Comparison of ENCODE assay signal across 16 mouse cellular contexts in genomic region chr10:60373543-60373936, GRCm38 (mm10). TPM values are rescaled to one million over a fixed set of nuclear protein-coding genes. Genes with fewer than 3 reads are reported as not detected.
DNase-seq lines count a peak whose midpoint lies in the region; ATAC-seq lines count a peak whose summit lies in the region.
"Had no signal": no experiment of that assay in that cellular context is flagged by ENCODE, and none has a peak within 500 bp of the region (broad histone marks: within the 10 kb centered on the region; RNA-seq: fewer than 3 reads in every experiment).

No protein-coding gene starts in this region.

- H3K9ac ChIP-seq in heart, embryonic 16.5 days (ENCODE audit: low read length): no peak overlapping the region
- H3K9ac ChIP-seq in lung, embryonic 16.5 days (ENCODE audit: low read length): no peak overlapping the region
- no peak overlapping the region for H3K9ac ChIP-seq in limb, embryonic 12.5 days (replicated peaks)
- H3K9ac ChIP-seq: forebrain, embryonic 12.5 days had no signal

- intact Hi-C loops in heart, postnatal 14 days (cut with DNase I): no loop called here

- no peaks in the 10 kb centered on the region for H3K9me3 ChIP-seq in heart, embryonic 16.5 days (replicated peaks; ENCODE audit: control insufficient read depth, low read length)
- H3K9me3 ChIP-seq in lung, embryonic 16.5 days (ENCODE audit: control insufficient read depth, low read length): no peaks in the 10 kb centered on the region
- no peaks in the 10 kb centered on the region for H3K9me3 ChIP-seq in embryonic facial prominence, embryonic 10.5 days
- H3K9me3 ChIP-seq in limb, embryonic 12.5 days: no peaks in the 10 kb centered on the region
- H3K9me3 ChIP-seq: forebrain, embryonic 12.5 days had no signal

- ATAC-seq in heart, embryonic 16.5 days (replicated peaks; ENCODE audit: extremely low read depth, insufficient read depth, low FRiP score): no peak
- no peak for ATAC-seq in lung, embryonic 16.5 days (ENCODE audit: low read depth)
- ATAC-seq in limb, embryonic 12.5 days (ENCODE audit: insufficient number of reproducible peaks, insufficient read depth, low FRiP score, low TSS enrichment, low read depth): no peak
- ATAC-seq: hindbrain, postnatal 0 days had no signal

- H3K36me3 ChIP-seq in heart, embryonic 16.5 days (ENCODE audit: control insufficient read depth, insufficient read depth): no peaks in the 10 kb centered on the region
- H3K36me3 ChIP-seq in lung, embryonic 16.5 days (ENCODE audit: control insufficient read depth, insufficient read depth, low read length): no peaks in the 10 kb centered on the region
- no peaks in the 10 kb centered on the region for H3K36me3 ChIP-seq in embryonic facial prominence, embryonic 10.5 days (replicated peaks)
- H3K36me3 ChIP-seq in limb, embryonic 12.5 days: no peaks in the 10 kb centered on the region
- H3K36me3 ChIP-seq: forebrain, embryonic 12.5 days had no signal

- H3K27me3 ChIP-seq in heart, embryonic 16.5 days (ENCODE audit: control insufficient read depth, insufficient read depth, low read length): no peaks in the 10 kb centered on the region
- H3K27me3 ChIP-seq in lung, embryonic 16.5 days (ENCODE audit: control insufficient read depth, insufficient read depth, low read depth, low read length): no peaks in the 10 kb centered on the region
- no peaks in the 10 kb centered on the region for H3K27me3 ChIP-seq in embryonic facial prominence, embryonic 10.5 days (replicated peaks; ENCODE audit: low read depth, poor library complexity, severe bottlenecking)
- no peaks in the 10 kb centered on the region for H3K27me3 ChIP-seq in limb, embryonic 12.5 days
- H3K27me3 ChIP-seq: CH12.LX; forebrain, embryonic 12.5 days had no signal

- no peak overlapping the region for H3K4me3 ChIP-seq in heart, embryonic 16.5 days (ENCODE audit: low read length)
- no peak overlapping the region for H3K4me3 ChIP-seq in lung, embryonic 16.5 days (ENCODE audit: low read length)
- no peak overlapping the region for H3K4me3 ChIP-seq in embryonic facial prominence, embryonic 10.5 days
- no peak overlapping the region for H3K4me3 ChIP-seq in limb, embryonic 12.5 days (replicated peaks)
- H3K4me3 ChIP-seq: forebrain, embryonic 12.5 days had no signal

- peaks cover 8% of the 10 kb centered on the region for H3K4me1 ChIP-seq in heart, embryonic 16.5 days (ENCODE audit: control insufficient read depth, insufficient read depth, low read length)
- no peaks in the 10 kb centered on the region; the same call in 1 of the 2 replicates for H3K4me1 ChIP-seq in lung, embryonic 16.5 days (replicated peaks; ENCODE audit: control insufficient read depth, insufficient read depth, low read length)
- peaks cover 41% of the 10 kb centered on the region for H3K4me1 ChIP-seq in embryonic facial prominence, embryonic 10.5 days
- H3K4me1 ChIP-seq in limb, embryonic 12.5 days (replicated peaks): peaks cover 19% of the 10 kb centered on the region

- 43% methylated on average over 6 of the region's 6 CpGs for WGBS in heart, embryonic 16.5 days
- WGBS in lung, embryonic 16.5 days: 34% methylated on average over 6 of the region's 6 CpGs
- WGBS in embryonic facial prominence, embryonic 10.5 days: 30% methylated on average over 6 of the region's 6 CpGs
- WGBS in limb, embryonic 12.5 days: 12% methylated on average over 6 of the region's 6 CpGs

- H3K4me2 ChIP-seq in heart, embryonic 16.5 days (ENCODE audit: low read depth, low read length): no peak overlapping the region
- no peak overlapping the region for H3K4me2 ChIP-seq in lung, embryonic 16.5 days (ENCODE audit: low read depth, low read length)
- H3K4me2 ChIP-seq in limb, embryonic 12.5 days: no peak overlapping the region
- H3K4me2 ChIP-seq: forebrain, embryonic 12.5 days had no signal

- peak overlapping the region; percentile 37 for H3K27ac ChIP-seq in heart, embryonic 16.5 days (ENCODE audit: low read length)
- peak overlapping the region; percentile 58; the same call in 1 of the 2 replicates for H3K27ac ChIP-seq in lung, embryonic 16.5 days (ENCODE audit: low read length)
- peak overlapping the region; percentile 77 for H3K27ac ChIP-seq in embryonic facial prominence, embryonic 10.5 days (replicated peaks)
- H3K27ac ChIP-seq in limb, embryonic 12.5 days: 0 out of 2 replicates have a peak overlapping the region, but pooled peaks have one; percentile 14
- H3K27ac ChIP-seq: forebrain, embryonic 12.5 days; hindbrain, postnatal 0 days had no signal

- no peak for DNase-seq in heart, postnatal 14 days
- DNase-seq in lung, postnatal 4 days: no peak
- DNase-seq in embryonic facial prominence, embryonic 10.5 days (ENCODE audit: low spot score): peak; percentile 75
- DNase-seq in ovary, postnatal 10 days (ENCODE audit: low spot score): no peak
- no peak for DNase-seq in urinary bladder, postnatal 14 days (ENCODE audit: low spot score)
- DNase-seq: retina, postnatal 1 day had no signal

RNA-seq across cellular contexts. Expression of gene Gm17455, which starts 26.0 kb away (rescaled TPM):
- polyA plus RNA-seq in heart, embryonic 16.5 days (2015; fragmentation: Nextera tagmentation; extraction: Ambion mirVana): 0.24 and 0.28 TPM in 2 replicates
- total RNA-seq in heart, postnatal 14 days (2021): not detected
- 2.5 and 3.1 TPM in 2 replicates for polyA plus RNA-seq in lung, embryonic 16.5 days (2015; fragmentation: Nextera tagmentation; extraction: Ambion mirVana)
- polyA plus RNA-seq in embryonic facial prominence, embryonic 10.5 days (2016; fragmentation: Nextera tagmentation; extraction: Ambion mirVana): 0.96 and 2.6 TPM in 2 replicates
- polyA plus RNA-seq in limb, embryonic 12.5 days (2016; fragmentation: Nextera tagmentation; extraction: Ambion mirVana): 1.6 and 1.8 TPM in 2 replicates
- total RNA-seq: adrenal gland, adult 8-10 months; CH12.LX; common myeloid progenitor, adult 5-6 weeks; gastrocnemius, adult 8-10 months; left cerebral cortex, adult 18-20 months had no signal

RNA-seq across cellular contexts. Expression of gene Vsir, which starts 26.9 kb away (rescaled TPM):
- polyA plus RNA-seq in heart, embryonic 16.5 days (2015; fragmentation: Nextera tagmentation; extraction: Ambion mirVana): 3.3 and 4.0 TPM in 2 replicates
- total RNA-seq in heart, postnatal 14 days (2021): 10 to 100 TPM; 22.6 to 24.4 TPM
- polyA plus RNA-seq in lung, embryonic 16.5 days (2015; fragmentation: Nextera tagmentation; extraction: Ambion mirVana): 5.8 and 8.9 TPM in 2 replicates
- 2.3 and 2.6 TPM in 2 replicates for polyA plus RNA-seq in embryonic facial prominence, embryonic 10.5 days (2016; fragmentation: Nextera tagmentation; extraction: Ambion mirVana)
- 1.7 and 1.8 TPM in 2 replicates for polyA plus RNA-seq in limb, embryonic 12.5 days (2016; fragmentation: Nextera tagmentation; extraction: Ambion mirVana)

Comparison
In these comparisons a context has a peak if more than half of its experiments do, and no peak if none do; other contexts are left out.
1. H3K27ac ChIP-seq: peak in every context shown above with its lines; median percentile 77 in embryonic facial prominence, embryonic 10.5 days; 58 in lung, embryonic 16.5 days; 37 in heart, embryonic 16.5 days; 14 in limb, embryonic 12.5 days.